Mouse (Mus musculus): Measurements from ENCODE around the gene Itgav. TPM values are rescaled to one million over a fixed set of nuclear protein-coding genes. Genes with fewer than 3 reads are reported as not detected.
A peak's percentile ranks its signal among the peaks of the same experiment; 100 is the strongest.
"Not testable (repeated sequence)": the region's sequence is repeated elsewhere in the genome, so short reads cannot be mapped to it uniquely, and the experiment has no call there.

Gene Itgav
- polyA plus RNA-seq, 2 experiments from 2014 or later: 44.3 to 71.5 TPM

GRCm38 (mm10) chr2:83713281-83713680 lies 10.9 kb upstream of the Itgav start:
- not testable (repeated sequence) for ATAC-seq

- ATAC-seq: no peak
Observed at GRCm38 (mm10) chr2:83713946-83714345, 10.3 kb upstream of the Itgav start.

GRCm38 (mm10) chr2:83714783-83715182 lies 9.4 kb upstream of the Itgav start:
- ATAC-seq: no peak

- no peak for ATAC-seq
Observed at GRCm38 (mm10) chr2:83718341-83718740, 5.9 kb upstream of the Itgav start.

- ATAC-seq: no peak
Observed at GRCm38 (mm10) chr2:83721635-83722034, 2.6 kb upstream of the Itgav start.

- peak; percentile 16 for ATAC-seq
Observed at GRCm38 (mm10) chr2:83722936-83723335, 1.3 kb upstream of the Itgav start.

GRCm38 (mm10) chr2:83723346-83723745 lies 851 bp upstream of the Itgav start:
- no peak for ATAC-seq

GRCm38 (mm10) chr2:83724827-83725730 lies 882 bp downstream of the Itgav start:
- peak; percentile 17 for ATAC-seq

GRCm38 (mm10) chr2:83725796-83726195 lies 1.6 kb downstream of the Itgav start:
- no peak for ATAC-seq

GRCm38 (mm10) chr2:83728238-83728682 lies 4.1 kb downstream of the Itgav start:
- no peak for ATAC-seq

GRCm38 (mm10) chr2:83729339-83729738 lies 5.1 kb downstream of the Itgav start:
- no peak for ATAC-seq

- ATAC-seq: no peak
Observed at GRCm38 (mm10) chr2:83732896-83733295, 8.7 kb downstream of the Itgav start.

GRCm38 (mm10) chr2:83733981-83734393 lies 9.8 kb downstream of the Itgav start:
- no peak for ATAC-seq

- ATAC-seq: no peak
Observed at GRCm38 (mm10) chr2:83735276-83735675, 11.1 kb downstream of the Itgav start.

- no peak for ATAC-seq
Observed at GRCm38 (mm10) chr2:83736836-83737235, 12.6 kb downstream of the Itgav start.

GRCm38 (mm10) chr2:83738586-83739251 lies 14.5 kb downstream of the Itgav start:
- no peak for ATAC-seq

GRCm38 (mm10) chr2:83739461-83740124 lies 15.4 kb downstream of the Itgav start:
- no peak for ATAC-seq

- ATAC-seq: no peak
Observed at GRCm38 (mm10) chr2:83740601-83741031, 16.4 kb downstream of the Itgav start.

GRCm38 (mm10) chr2:83742210-83742609 lies 18.0 kb downstream of the Itgav start:
- ATAC-seq: peak; percentile 17

GRCm38 (mm10) chr2:83742836-83743235 lies 18.6 kb downstream of the Itgav start:
- no peak for ATAC-seq

- no peak for ATAC-seq
Observed at GRCm38 (mm10) chr2:83744276-83744952, 20.2 kb downstream of the Itgav start.

- ATAC-seq: peak; percentile 57
Observed at GRCm38 (mm10) chr2:83745257-83745656, 21.1 kb downstream of the Itgav start.

All from activated CD4-positive, CD25-positive, alpha-beta regulatory T cell, adult 4 months (primary cell).